Mouse (Mus musculus) MEL (cell line): ENCODE results near the gene Ehf. TPM values are rescaled to one million over a fixed set of nuclear protein-coding genes. Genes with fewer than 3 reads are reported as not detected.

ENCODE experiments used
- DNase-seq: peaks from one replicate; pipeline ENCODE4 v3.0.0; 2011; ENCODE audit warnings: low read depth, low spot score
- H3K27ac ChIP-seq: 2 replicates; pipeline ENCODE4 v1.5.1; 2012; ENCODE audit warnings: low read depth, mild to moderate bottlenecking, control low read depth, low read length, moderate library complexity; ENCODE audit not compliant: control insufficient read depth
- H3K27me3 ChIP-seq, 2 experiments: fragments of 150-350 bp in 1 of 2; sonication (generic) in 1 of 2; 2 replicates each; pipeline ENCODE4 v1.6.1; 2012; ENCODE audit warnings: low read length in 2 of 2, mild to moderate bottlenecking in 2 of 2, improper control_type of control experiment in 1 of 2, moderate library complexity in 1 of 2; ENCODE audit not compliant: insufficient read depth in 2 of 2, control insufficient read depth in 1 of 2
- H3K36me3 ChIP-seq, 2 experiments: 2 replicates each; pipeline ENCODE4 v1.6.1; 2012 to 2014; ENCODE audit warnings: low read length in 2 of 2, improper control_type of control experiment in 1 of 2, inconsistent platforms in 1 of 2, mild to moderate bottlenecking in 1 of 2; ENCODE audit not compliant: insufficient read depth in 2 of 2, control insufficient read depth in 1 of 2
- H3K4me1 ChIP-seq, 2 experiments: fragments of 150-350 bp in 1 of 2; sonication (generic) in 1 of 2; 2 replicates each; pipeline ENCODE4 v1.6.1; 2012; ENCODE audit warnings: low read length in 2 of 2, improper control_type of control experiment in 1 of 2, mild to moderate bottlenecking in 1 of 2; ENCODE audit not compliant: insufficient read depth in 2 of 2, control insufficient read depth in 1 of 2
- H3K4me3 ChIP-seq, 2 experiments: fragments of 150-350 bp in 1 of 2; sonication (generic) in 1 of 2; 2 replicates each; pipeline ENCODE4 v1.5.1; 2012; ENCODE audit warnings: low read depth in 2 of 2, low read length in 2 of 2, mild to moderate bottlenecking in 2 of 2, moderate library complexity in 2 of 2, control low read depth in 1 of 2, improper control_type of control experiment in 1 of 2; ENCODE audit not compliant: control insufficient read depth in 1 of 2, insufficient read depth in 1 of 2
- H3K79me2 ChIP-seq: 2 replicates; pipeline ENCODE4 v1.6.1; 2012; ENCODE audit warnings: mild to moderate bottlenecking, low read length, moderate library complexity; ENCODE audit not compliant: control insufficient read depth, poor library complexity, insufficient read depth
- H3K9ac ChIP-seq: 2 replicates; pipeline ENCODE4 v1.6.1; 2012; ENCODE audit warnings: low read depth, mild to moderate bottlenecking, control low read depth, low read length, moderate library complexity; ENCODE audit not compliant: control insufficient read depth, poor library complexity, severe bottlenecking
- H3K9me3 ChIP-seq: fragments of 150-350 bp; sonication (generic); replicated peaks from 2 replicates; pipeline ENCODE4 v1.6.1; 2012; ENCODE audit warnings: mild to moderate bottlenecking, low read length, improper control_type of control experiment, moderate library complexity; ENCODE audit not compliant: insufficient read depth
- BHLHE40 ChIP-seq: IDR thresholded peaks from 2 replicates; pipeline ENCODE4 v1.6.1; 2012; ENCODE audit warnings: low read depth, mild to moderate bottlenecking, inconsistent platforms, low read length, improper control_type of control experiment, borderline replicate concordance
- CHD1 ChIP-seq: IDR thresholded peaks from 2 replicates; pipeline ENCODE4 v1.6.1; 2012; ENCODE audit warnings: low read depth, mild to moderate bottlenecking, inconsistent platforms, low read length, improper control_type of control experiment
- E2F4 ChIP-seq: IDR thresholded peaks from 2 replicates; pipeline ENCODE4 v1.6.1; 2011; ENCODE audit warnings: low read depth, low read length, improper control_type of control experiment, borderline replicate concordance
- EP300 ChIP-seq, 2 experiments: IDR thresholded peaks; 2 replicates each; pipeline ENCODE4 v1.6.1; 2011; ENCODE audit warnings: improper control_type of control experiment in 2 of 2, low read length in 2 of 2, low read depth in 1 of 2, mild to moderate bottlenecking in 1 of 2
- ETS1 ChIP-seq: IDR thresholded peaks from 2 replicates; pipeline ENCODE4 v1.6.1; 2012; ENCODE audit warnings: low read depth, mild to moderate bottlenecking, inconsistent platforms, low read length, improper control_type of control experiment, moderate library complexity
- GATA1 ChIP-seq: IDR thresholded peaks from 2 replicates; pipeline ENCODE4 v1.6.1; 2011; ENCODE audit warnings: low read depth, low read length, improper control_type of control experiment
- MAX ChIP-seq: IDR thresholded peaks from 2 replicates; pipeline ENCODE4 v1.6.1; 2011; ENCODE audit warnings: low read length, improper control_type of control experiment
- MYB ChIP-seq: IDR thresholded peaks from 2 replicates; pipeline ENCODE4 v1.6.1; 2011; ENCODE audit warnings: mild to moderate bottlenecking, low read depth, low read length, improper control_type of control experiment
- MYC ChIP-seq: IDR thresholded peaks from 2 replicates; pipeline ENCODE4 v1.6.1; 2011; ENCODE audit warnings: low read depth, mild to moderate bottlenecking, low read length, improper control_type of control experiment, moderate library complexity
- POLR2A ChIP-seq, 2 experiments: IDR thresholded peaks; 2 replicates each; pipeline ENCODE4 v1.6.1; 2011 to 2012; ENCODE audit warnings: low read length in 2 of 2, mild to moderate bottlenecking in 2 of 2, control low read depth in 1 of 2, improper control_type of control experiment in 1 of 2, low read depth in 1 of 2, moderate library complexity in 1 of 2; ENCODE audit not compliant: control insufficient read depth in 1 of 2, insufficient read depth in 1 of 2, poor library complexity in 1 of 2
- POLR2AphosphoS2 ChIP-seq: IDR thresholded peaks from 2 replicates; pipeline ENCODE4 v1.6.1; 2011; ENCODE audit warnings: low read length, improper control_type of control experiment
- RAD21 ChIP-seq: IDR thresholded peaks from 2 replicates; pipeline ENCODE4 v1.6.1; 2011; ENCODE audit warnings: mild to moderate bottlenecking, low read depth, low read length, improper control_type of control experiment
- RCOR1 ChIP-seq: IDR thresholded peaks from 2 replicates; pipeline ENCODE4 v1.6.1; 2012; ENCODE audit warnings: low read depth, mild to moderate bottlenecking, inconsistent platforms, low read length, improper control_type of control experiment
- SIN3A ChIP-seq: IDR thresholded peaks from 2 replicates; pipeline ENCODE4 v1.6.1; 2012; ENCODE audit warnings: low read length, improper control_type of control experiment, inconsistent platforms
- TBP ChIP-seq: IDR thresholded peaks from 2 replicates; pipeline ENCODE4 v1.8.0; 2011; ENCODE audit warnings: low read depth, low read length, improper control_type of control experiment
- USF2 ChIP-seq, 2 experiments: IDR thresholded peaks; 2 replicates each; pipeline ENCODE4 v1.6.1; 2011 to 2012; ENCODE audit warnings: improper control_type of control experiment in 2 of 2, low read length in 2 of 2, borderline replicate concordance in 1 of 2, inconsistent platforms in 1 of 2, low read depth in 1 of 2, mild to moderate bottlenecking in 1 of 2; ENCODE audit not compliant: insufficient read depth in 1 of 2
- ZMIZ1 ChIP-seq: IDR thresholded peaks from 2 replicates; pipeline ENCODE4 v1.6.1; 2012; ENCODE audit warnings: low read depth, mild to moderate bottlenecking, inconsistent platforms, low read length, improper control_type of control experiment, moderate library complexity
- ZNF384 ChIP-seq: IDR thresholded peaks from 2 replicates; pipeline ENCODE4 v1.6.1; 2012; ENCODE audit warnings: low read depth, mild to moderate bottlenecking, inconsistent platforms, low read length, improper control_type of control experiment
- polyA plus RNA-seq, 2 experiments: library from polyadenylated mRNA; stranded (reverse) in 1 of 2; unstranded in 1 of 2; fragments of >175 nt in 1 of 2; fragments of >200 nt in 1 of 2; gene quantifications; 2 replicates each; pipeline versions ENCODE4 v1.2.1 to v1.2.4; 2012; ENCODE audit warnings: low replicate concordance in 2 of 2, low read depth in 1 of 2; ENCODE audit not compliant: insufficient read length in 2 of 2, insufficient read depth in 1 of 2, missing spikeins in 1 of 2
- total RNA-seq: library from RNA; depleted of rRNA; stranded (reverse); fragments of 300-350 nt; gene quantifications from 2 replicates; pipeline ENCODE4 v1.2.3, GENCODE M21; 2012

Gene Ehf
- total and polyA plus RNA-seq, 3 experiments: not detected

DNA sequence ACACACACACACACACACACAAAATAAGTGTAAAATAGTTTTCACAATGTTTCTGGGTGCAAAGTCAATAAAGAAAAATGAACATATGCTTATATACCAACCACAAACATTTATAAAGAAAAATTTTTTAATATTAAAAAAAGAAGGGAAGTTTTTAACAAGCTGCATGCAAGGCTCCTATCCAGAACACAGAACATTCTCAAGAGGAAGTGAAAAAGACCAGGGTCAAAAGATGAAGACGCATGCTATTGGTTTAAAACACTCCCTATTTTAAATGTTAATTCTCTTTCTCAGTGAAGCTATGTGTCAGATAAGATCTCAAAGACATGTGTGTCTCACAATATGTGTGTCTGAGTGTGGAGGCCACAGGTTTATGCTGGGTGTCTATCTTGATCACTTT, 39.0 kb upstream of the Ehf start:
- peak; percentile 32 for DNase-seq
- Histone ChIP-seq H3K4me1 (peaks cover 7 to 13% of the 10 kb centered on the region in 2 experiments), H3K9me3 (no peaks in the 10 kb centered on the region), H3K27me3 (no peaks in the 10 kb centered on the region), H3K79me2 (no peaks in the 10 kb centered on the region), H3K27ac (no peak overlapping the region), H3K36me3 (peaks cover 0 to 23% of the 10 kb centered on the region in 2 experiments; a peak in 2 of 4 replicates), H3K4me3 (no peak overlapping the region), H3K9ac (no peak overlapping the region)
- no peak for TF ChIP-seq ETS1
- 0 out of 2 replicates have a peak, but pooled peaks have one; percentile 18 for TF ChIP-seq GATA1

DNA sequence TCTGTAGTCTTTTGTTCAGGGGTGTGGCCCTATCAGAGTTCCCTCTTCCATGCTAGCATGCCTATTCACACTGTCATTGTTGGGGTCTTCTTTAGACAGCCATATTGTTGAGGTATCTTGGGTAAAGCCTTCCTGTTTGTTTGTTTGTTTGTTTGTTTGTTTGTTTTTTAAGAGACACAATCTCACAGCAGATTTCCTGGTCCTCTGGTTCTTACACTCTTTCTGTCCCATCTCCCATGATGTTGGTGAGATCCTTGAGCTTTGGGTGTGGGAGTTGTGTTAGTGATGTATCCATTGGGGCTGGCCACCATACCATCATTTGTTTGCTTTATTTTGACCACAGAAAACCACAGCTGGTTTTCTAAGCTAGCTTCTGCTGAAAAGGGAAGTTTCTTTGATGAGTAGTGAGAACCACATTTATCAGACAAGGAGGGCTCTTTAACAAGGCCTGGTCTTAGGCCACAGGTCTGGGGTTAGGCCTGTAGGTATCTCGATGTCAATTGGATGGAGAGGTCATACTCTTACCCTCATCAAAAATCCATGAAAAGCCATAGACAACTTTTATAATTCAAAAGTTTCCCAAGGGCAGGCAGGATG, 38.4 kb upstream of the Ehf start:
- Histone ChIP-seq H3K27me3 (no peaks in the 10 kb centered on the region), H3K9me3 (no peaks in the 10 kb centered on the region), H3K79me2 (no peaks in the 10 kb centered on the region), H3K36me3 (peaks cover 0 to 27% of the 10 kb centered on the region in 2 experiments; a peak in 2 of 4 replicates), H3K27ac (peak overlapping the region; percentile 65), H3K9ac (no peak overlapping the region), H3K4me3 (peak overlapping the region in 1 of 2 experiments; percentile 13; a peak in 1 of 4 replicates), H3K4me1 (peaks cover 7 to 18% of the 10 kb centered on the region in 2 experiments)
- TF ChIP-seq E2F4 (no peak), GATA1 (peak; percentile 28; the same call in 1 of the 2 replicates), RAD21 (no peak), MYC (no peak), BHLHE40 (peak; percentile 23; the same call in 1 of the 2 replicates), EP300 (IDR thresholded peaks at IDR 0.05; ENCODE audit: low read depth in 1 of 2, low read length in 2 of 2) (peak; percentile 42 to 57; a peak in 3 of 4 replicates), CHD1 (0 out of 2 replicates have a peak, but pooled peaks have one; percentile 61), POLR2AphosphoS2 (no peak), RCOR1 (peak; percentile 26; the same call in 1 of the 2 replicates), ETS1 (peak; percentile 31; the same call in 1 of the 2 replicates), MYB (no peak), TBP (no peak), POLR2A (IDR thresholded peaks at IDR 0.05; ENCODE audit: control insufficient read depth in 1 of 2, insufficient read depth in 1 of 2, low read depth in 1 of 2, low read length in 2 of 2, poor library complexity in 1 of 2) (no peak), ZNF384 (no peak), ZMIZ1 (no peak), MAX (no peak), USF2 (IDR thresholded peaks at IDR 0.05; ENCODE audit: borderline replicate concordance in 1 of 2, insufficient read depth in 1 of 2, low read depth in 1 of 2, low read length in 2 of 2) (no peak), SIN3A (peak; percentile 16; the same call in 1 of the 2 replicates)
- peak; percentile 67 for DNase-seq
